Mouse (Mus musculus) hindbrain, embryonic 11.5 days (tissue): Measurements from ENCODE around the gene Kif14. TPM values are rescaled to one million over a fixed set of nuclear protein-coding genes. Genes with fewer than 3 reads are reported as not detected.

Source experiments
- ATAC-seq: fragments of 200-750 bp; cut with Nextera tagmentation; 2 replicates; pipeline ENCODE4 v1.8.0; 2017; ENCODE audit warnings: mild to moderate bottlenecking, moderate TSS enrichment, moderate library complexity; ENCODE audit not compliant: low FRiP score
- DNase-seq: peaks from one replicate; pipeline ENCODE4 v3.0.0-alpha.2; 2015; ENCODE audit warnings: low spot score
- H3K27ac ChIP-seq: fragments of 300-500 bp; sonication (generic); 2 replicates; pipeline ENCODE4 v1.5.1; 2014; ENCODE audit warnings: mild to moderate bottlenecking, low read depth, low read length
- H3K27me3 ChIP-seq: fragments of 300-500 bp; sonication (generic); 2 replicates; pipeline ENCODE4 v1.6.1; 2014; ENCODE audit warnings: mild to moderate bottlenecking, low read length, moderate library complexity, mixed read lengths; ENCODE audit not compliant: control insufficient read depth, insufficient read depth
- H3K36me3 ChIP-seq: fragments of 300-500 bp; sonication (generic); 2 replicates; pipeline ENCODE4 v1.6.1; 2014; ENCODE audit warnings: mild to moderate bottlenecking, low read length, moderate library complexity, mixed read lengths; ENCODE audit not compliant: control insufficient read depth, insufficient read depth
- H3K4me1 ChIP-seq: fragments of 300-500 bp; sonication (generic); replicated peaks from 2 replicates; pipeline ENCODE4 v1.6.1; 2014; ENCODE audit warnings: low read length, mixed read lengths; ENCODE audit not compliant: control insufficient read depth, insufficient read depth
- H3K4me2 ChIP-seq: fragments of 300-500 bp; sonication (generic); replicated peaks from 2 replicates; pipeline ENCODE4 v1.6.1; 2014; ENCODE audit warnings: mild to moderate bottlenecking, low read depth, low read length
- H3K4me3 ChIP-seq: fragments of 300-500 bp; sonication (generic); 2 replicates; pipeline ENCODE4 v1.5.1; 2014; ENCODE audit warnings: low read depth, low read length
- H3K9ac ChIP-seq: fragments of 300-500 bp; sonication (generic); 2 replicates; pipeline ENCODE4 v1.6.1; 2014; ENCODE audit warnings: low read depth, low read length
- H3K9me3 ChIP-seq: fragments of 300-500 bp; sonication (generic); 2 replicates; pipeline ENCODE4 v1.6.1; 2016; ENCODE audit warnings: low read length; ENCODE audit not compliant: control insufficient read depth
- WGBS: fragments of 180-500 bp; shearing (Covaris S2); extraction: QIAGEN DNeasy Blood & Tissue Kit; methylation state at CpG from one replicate; pipeline ENCODE4 v1.1.7; 2014; 5-methylcytosine and 5-hydroxymethylcytosine counted together
- polyA plus RNA-seq: library from polyadenylated mRNA; unstranded; fragments of >200 nt; fragmentation: Nextera tagmentation; extraction: Ambion mirVana; gene quantifications from 2 replicates; pipeline ENCODE4 v1.2.1, GENCODE M21; 2014

Kif14 gene
- polyA plus RNA-seq, 1 experiment from 2014 or later, result 11.7 TPM

DNA sequence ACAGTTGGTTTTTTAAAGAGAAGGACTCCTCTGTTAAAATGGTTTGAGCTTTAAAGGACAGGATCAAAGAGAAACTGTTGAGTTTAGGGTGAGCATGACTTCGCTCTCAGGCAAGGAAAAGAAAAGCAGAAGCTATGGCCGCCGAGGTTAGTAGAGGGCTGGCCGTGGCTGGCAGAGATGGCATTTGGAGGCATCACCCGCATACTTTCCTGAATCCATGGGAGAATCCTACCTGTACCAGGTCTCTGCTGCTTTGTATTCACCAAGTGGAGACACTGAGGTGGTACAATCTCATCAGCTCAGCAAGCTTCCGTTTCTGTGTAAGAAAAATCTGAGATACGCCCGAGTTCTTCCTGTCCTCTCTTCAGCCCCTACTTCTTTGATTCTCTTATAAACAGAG, 114.1 kb downstream of the Kif14 start:
- Histone ChIP-seq H3K27ac (no peak overlapping the region), H3K27me3 (no peaks in the 10 kb centered on the region), H3K9me3 (no peaks in the 10 kb centered on the region), H3K4me3 (no peak overlapping the region), H3K36me3 (no peaks in the 10 kb centered on the region), H3K9ac (no peak overlapping the region), H3K4me1 (no peaks in the 10 kb centered on the region), H3K4me2 (no peak overlapping the region)
- no peak for ATAC-seq
- WGBS, result 93% methylated on average over 8 of the region's 8 CpGs
- DNase-seq, result no peak

Other genes with a start within 250 kb of the Kif14 start
- gene Inava, start 232.1 kb upstream of the Kif14 start, polyA plus RNA-seq, result 13.9 and 14.3 TPM in 2 replicates
- gene Gpr25, start 205.5 kb upstream of the Kif14 start, polyA plus RNA-seq, result not detected in 2 replicates
- 36.7 and 40.1 TPM in 2 replicates for gene Camsap2, start 120.2 kb upstream of the Kif14 start, polyA plus RNA-seq
- gene Ddx59, start 51.1 kb upstream of the Kif14 start, polyA plus RNA-seq, result 18.0 and 20.3 TPM in 2 replicates
- gene Zfp281, start 158.6 kb downstream of the Kif14 start, polyA plus RNA-seq, result 38.5 and 39.3 TPM in 2 replicates